Mouse (Mus musculus): ENCODE measurements around the gene Selenow. TPM values are rescaled to one million over a fixed set of nuclear protein-coding genes. Genes with fewer than 3 reads are reported as not detected.

Gene Selenow
- total RNA-seq, 2 experiments from 2014 or later = 25.3 to 52.4 TPM

GRCm38 (mm10) chr7:15914252-15914651 is 8.0 kb downstream of the Selenow start:
- peak; percentile 73 for ATAC-seq (replicated peaks; ENCODE audit: low FRiP score, poor library complexity, severe bottlenecking)

GRCm38 (mm10) chr7:15912183-15912582 is 10.0 kb downstream of the Selenow start:
- peak; percentile 68; the same call in 1 of the 2 replicates for ATAC-seq (replicated peaks; ENCODE audit: low FRiP score, poor library complexity, severe bottlenecking)

- no peak for ATAC-seq (replicated peaks; ENCODE audit: low FRiP score, poor library complexity, severe bottlenecking)
Measured at GRCm38 (mm10) chr7:15910521-15910920, 11.7 kb downstream of the Selenow start.

- no peak for ATAC-seq (replicated peaks; ENCODE audit: low FRiP score, poor library complexity, severe bottlenecking)
Measured at GRCm38 (mm10) chr7:15907971-15908590, 14.1 kb downstream of the Selenow start.

GRCm38 (mm10) chr7:15906602-15907001 is 15.6 kb downstream of the Selenow start:
- ATAC-seq (replicated peaks; ENCODE audit: low FRiP score, poor library complexity, severe bottlenecking) = no peak

- ATAC-seq (replicated peaks; ENCODE audit: low FRiP score, poor library complexity, severe bottlenecking) = no peak
Measured at GRCm38 (mm10) chr7:15905861-15906260, 16.3 kb downstream of the Selenow start.

- no peak for ATAC-seq (replicated peaks; ENCODE audit: low FRiP score, poor library complexity, severe bottlenecking)
Measured at GRCm38 (mm10) chr7:15901366-15902048, 20.7 kb downstream of the Selenow start.

GRCm38 (mm10) chr7:15894251-15894650 is 28.0 kb downstream of the Selenow start:
- no peak for ATAC-seq (replicated peaks; ENCODE audit: low FRiP score, poor library complexity, severe bottlenecking)

GRCm38 (mm10) chr7:15884127-15884526 is 38.1 kb downstream of the Selenow start:
- ATAC-seq (replicated peaks; ENCODE audit: low FRiP score, poor library complexity, severe bottlenecking) = peak; percentile 75

- ATAC-seq (replicated peaks; ENCODE audit: low FRiP score, poor library complexity, severe bottlenecking) = no peak
Measured at GRCm38 (mm10) chr7:15882317-15882716, 39.9 kb downstream of the Selenow start, which contains the start of gene Crxos. TSS of gene Crxos (plus strand) at chr7:15882617.

GRCm38 (mm10) chr7:15881831-15882230 is 40.4 kb downstream of the Selenow start:
- no peak for ATAC-seq (replicated peaks; ENCODE audit: low FRiP score, poor library complexity, severe bottlenecking)

- ATAC-seq (replicated peaks; ENCODE audit: low FRiP score, poor library complexity, severe bottlenecking) = no peak
Measured at GRCm38 (mm10) chr7:15881388-15881787, 40.8 kb downstream of the Selenow start.

GRCm38 (mm10) chr7:15879756-15880155 is 42.4 kb downstream of the Selenow start, which contains the start of gene Crx:
TSS of gene Crx (minus strand) at chr7:15879968.
- no peak for ATAC-seq (replicated peaks; ENCODE audit: low FRiP score, poor library complexity, severe bottlenecking)

Other genes starting within 250 kb of the Selenow start
- not detected in 2 replicates for gene Obox5, start 172.3 kb downstream of the Selenow start, total RNA-seq (2015; ENCODE audit: low replicate concordance)
- gene Obox5, start 172.3 kb downstream of the Selenow start, total RNA-seq (2017; ENCODE audit: low replicate concordance) = not detected in 2 replicates
- gene Obox6, start 82.7 kb downstream of the Selenow start, total RNA-seq (2015; ENCODE audit: low replicate concordance) = not detected in 2 replicates
- gene Obox6, start 82.7 kb downstream of the Selenow start, total RNA-seq (2017; ENCODE audit: low replicate concordance) = not detected in 2 replicates
- not detected in 2 replicates for gene Crx, start 42.4 kb downstream of the Selenow start, total RNA-seq (2015; ENCODE audit: low replicate concordance)
- gene Crx, start 42.4 kb downstream of the Selenow start, total RNA-seq (2017; ENCODE audit: low replicate concordance) = not detected in 2 replicates
- not detected in 2 replicates for gene Crxos, start 39.8 kb downstream of the Selenow start, total RNA-seq (2015; ENCODE audit: low replicate concordance)
- not detected in 2 replicates for gene Crxos, start 39.8 kb downstream of the Selenow start, total RNA-seq (2017; ENCODE audit: low replicate concordance)
- gene Nop53, start 23.7 kb upstream of the Selenow start, total RNA-seq (2015; ENCODE audit: low replicate concordance) = 23.9 and 38.2 TPM in 2 replicates
- gene Nop53, start 23.7 kb upstream of the Selenow start, total RNA-seq (2017; ENCODE audit: low replicate concordance) = 66.1 and 114 TPM in 2 replicates
- 2.9 and 5.4 TPM in 2 replicates for gene Ehd2, start 45.2 kb upstream of the Selenow start, total RNA-seq (2015; ENCODE audit: low replicate concordance)
- gene Ehd2, start 45.2 kb upstream of the Selenow start, total RNA-seq (2017; ENCODE audit: low replicate concordance) = 0.64 and 0.76 TPM in 2 replicates
- 5.4 and 16.6 TPM in 2 replicates for gene Bicra, start 125.5 kb upstream of the Selenow start, total RNA-seq (2015; ENCODE audit: low replicate concordance)
- gene Bicra, start 125.5 kb upstream of the Selenow start, total RNA-seq (2017; ENCODE audit: low replicate concordance) = 1.9 and 2.0 TPM in 2 replicates
- not detected in 2 replicates for gene Zfp541, start 139.4 kb upstream of the Selenow start, total RNA-seq (2015; ENCODE audit: low replicate concordance)
- gene Zfp541, start 139.4 kb upstream of the Selenow start, total RNA-seq (2017; ENCODE audit: low replicate concordance) = not detected in 2 replicates
- 282 and 315 TPM in 2 replicates for gene Napa, start 176.1 kb upstream of the Selenow start, total RNA-seq (2015; ENCODE audit: low replicate concordance)
- 141 and 162 TPM in 2 replicates for gene Napa, start 176.1 kb upstream of the Selenow start, total RNA-seq (2017; ENCODE audit: low replicate concordance)
- 2.9 and 8.6 TPM in 2 replicates for gene Kptn, start 197.5 kb upstream of the Selenow start, total RNA-seq (2015; ENCODE audit: low replicate concordance)
- 2.2 and 5.2 TPM in 2 replicates for gene Kptn, start 197.5 kb upstream of the Selenow start, total RNA-seq (2017; ENCODE audit: low replicate concordance)
- gene Slc8a2, start 207.4 kb upstream of the Selenow start, total RNA-seq (2015; ENCODE audit: low replicate concordance) = not detected in 2 replicates
- gene Slc8a2, start 207.4 kb upstream of the Selenow start, total RNA-seq (2017; ENCODE audit: low replicate concordance) = 0.26 TPM in 1 of 2 replicates, not detected in the other

Data from erythroid progenitor cell, adult 5-6 weeks (primary cell).